Mouse (Mus musculus): ENCODE measurements around the gene Crp.

Crp gene

DNA sequence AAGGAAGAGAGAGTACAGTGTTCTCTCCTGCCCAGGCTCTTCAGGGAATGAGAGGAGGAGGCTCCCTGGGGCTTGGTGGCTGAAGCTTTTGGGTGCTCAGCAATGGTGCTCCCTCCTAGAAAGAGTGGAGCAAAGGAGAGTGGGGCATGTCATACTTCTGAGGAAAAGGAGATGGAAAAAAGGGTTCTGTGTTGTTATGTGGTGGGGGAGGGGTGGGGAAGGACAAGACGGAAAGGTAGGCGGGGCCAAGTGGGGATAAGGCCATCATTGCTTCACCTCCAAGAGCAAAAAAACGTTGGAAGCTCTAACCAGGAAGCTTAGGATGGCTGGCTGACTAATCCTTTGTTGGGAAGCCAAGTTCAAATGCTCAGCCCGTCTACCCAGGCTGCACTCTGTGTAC, 14.1 kb downstream of the Crp start:
- DNase-seq (ENCODE audit: low spot score in 2 of 2) = no peak

DNA sequence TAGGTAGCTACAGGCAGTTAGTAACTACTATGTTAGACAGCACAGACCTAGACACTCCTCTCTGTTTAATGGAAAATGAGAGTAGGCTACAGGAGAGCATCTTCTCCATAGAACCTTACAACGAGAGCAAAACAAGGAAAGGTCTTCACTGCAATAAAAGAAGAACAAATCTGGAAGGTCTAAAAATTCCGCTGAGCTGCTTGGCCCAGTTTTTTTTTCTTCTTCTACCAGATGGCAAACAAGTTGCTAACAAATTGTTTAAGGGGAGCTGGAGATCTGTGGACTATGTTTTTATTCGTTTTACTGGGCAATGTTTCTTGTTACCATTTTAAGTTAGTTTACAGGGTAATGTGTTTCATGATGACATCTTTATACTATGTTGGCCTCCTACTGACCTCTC, 53.4 kb downstream of the Crp start:
- no peak for DNase-seq (ENCODE audit: low spot score in 2 of 2)

DNA sequence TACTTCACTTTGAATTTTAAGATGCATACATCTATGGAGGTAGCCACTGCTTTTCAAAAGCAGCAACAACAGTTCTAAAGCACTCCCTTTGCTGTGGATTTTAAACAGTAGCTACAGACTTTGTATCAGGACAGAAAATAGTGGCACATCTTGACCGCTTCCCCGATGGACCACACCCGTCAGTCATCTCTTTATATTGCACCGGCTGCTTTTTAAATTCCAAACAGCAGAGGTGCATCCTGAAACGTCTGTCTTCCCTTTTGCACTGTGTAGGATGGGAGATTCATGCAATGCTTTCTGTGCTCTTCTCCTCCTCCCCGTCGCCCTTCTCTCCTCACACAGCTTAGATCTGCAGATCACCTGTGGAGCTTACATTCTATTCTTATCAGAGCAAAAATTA, 57.3 kb downstream of the Crp start:
- no peak for DNase-seq (ENCODE audit: low spot score in 2 of 2)

DNA sequence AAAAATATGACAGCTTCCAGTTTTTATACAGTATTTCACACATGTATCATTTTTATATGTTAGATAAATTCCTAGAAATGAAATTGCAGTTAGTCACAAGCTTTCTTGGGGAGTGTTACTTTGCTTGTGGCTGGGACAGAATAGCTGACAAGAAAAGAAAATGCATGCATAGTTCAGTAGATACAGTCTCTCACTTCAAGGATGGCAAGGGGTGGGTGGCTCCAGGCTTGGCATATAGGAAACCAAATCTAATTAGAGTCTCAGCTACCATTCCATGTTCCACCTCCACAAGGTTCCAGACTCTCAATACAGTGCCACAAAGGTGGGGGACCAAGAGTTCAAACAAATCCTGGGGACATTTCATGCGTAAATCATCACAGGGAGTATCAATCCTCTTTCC, 61.7 kb downstream of the Crp start:
- no peak for DNase-seq (ENCODE audit: low spot score in 2 of 2)

DNA sequence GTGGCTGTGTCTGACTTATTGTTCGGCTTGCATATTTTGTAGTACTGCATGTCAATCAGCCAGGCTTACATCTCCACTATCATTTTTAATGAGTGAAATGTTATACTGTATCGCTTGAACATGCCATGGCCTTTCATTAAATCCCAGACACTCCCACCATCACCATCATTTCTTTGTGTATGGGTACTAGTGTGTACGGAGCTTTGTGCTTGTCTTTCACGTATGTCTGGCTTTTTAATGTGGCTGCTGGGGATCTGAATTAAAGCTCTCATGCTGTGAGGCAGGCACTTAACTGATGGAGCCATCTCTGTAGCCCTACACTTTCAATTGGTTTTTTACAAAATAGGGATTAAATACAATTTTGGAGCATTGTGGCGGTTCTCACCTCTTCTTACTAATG, 81.3 kb downstream of the Crp start:
- DNase-seq (ENCODE audit: low spot score in 2 of 2) = no peak

DNA sequence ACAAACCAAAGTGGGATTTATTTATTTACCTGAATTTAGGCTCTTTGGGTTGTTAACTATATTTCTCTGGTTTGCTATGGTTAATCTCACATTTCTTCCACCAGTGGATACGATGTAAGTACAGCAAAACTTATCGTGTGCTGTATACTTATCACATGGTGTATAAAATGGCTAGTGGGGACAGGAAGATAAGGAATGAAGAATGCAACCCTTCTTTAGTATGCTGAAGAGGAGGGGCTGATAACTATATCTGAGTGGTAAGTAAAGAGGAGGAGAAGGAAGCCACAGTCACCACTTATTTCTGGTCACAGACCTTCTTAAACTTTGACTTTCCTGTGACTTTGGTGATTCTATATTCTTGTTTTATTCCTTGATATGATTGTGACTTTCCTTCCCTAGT, 87.5 kb downstream of the Crp start:
- no peak for DNase-seq (ENCODE audit: low spot score in 2 of 2)

DNA sequence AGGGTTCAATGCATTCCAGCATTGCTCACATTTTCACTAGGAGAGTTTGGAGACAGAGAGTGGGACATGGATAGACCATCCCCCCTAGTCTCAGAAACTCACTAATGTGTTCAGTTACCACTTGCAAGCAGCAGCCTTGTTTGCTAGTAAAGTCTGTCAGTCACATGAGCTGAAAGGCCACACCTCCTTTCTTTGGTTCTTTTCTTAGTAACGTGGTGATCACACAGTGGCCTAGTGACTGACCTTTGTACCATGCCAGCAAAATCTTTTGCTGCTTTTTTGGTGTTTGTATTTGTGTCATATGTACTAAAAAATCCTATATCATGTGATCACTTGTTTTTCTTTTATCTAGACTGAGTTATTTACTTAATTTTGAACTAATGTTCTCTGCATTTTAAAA, 88.0 kb downstream of the Crp start:
- no peak for DNase-seq (ENCODE audit: low spot score in 2 of 2)

DNA sequence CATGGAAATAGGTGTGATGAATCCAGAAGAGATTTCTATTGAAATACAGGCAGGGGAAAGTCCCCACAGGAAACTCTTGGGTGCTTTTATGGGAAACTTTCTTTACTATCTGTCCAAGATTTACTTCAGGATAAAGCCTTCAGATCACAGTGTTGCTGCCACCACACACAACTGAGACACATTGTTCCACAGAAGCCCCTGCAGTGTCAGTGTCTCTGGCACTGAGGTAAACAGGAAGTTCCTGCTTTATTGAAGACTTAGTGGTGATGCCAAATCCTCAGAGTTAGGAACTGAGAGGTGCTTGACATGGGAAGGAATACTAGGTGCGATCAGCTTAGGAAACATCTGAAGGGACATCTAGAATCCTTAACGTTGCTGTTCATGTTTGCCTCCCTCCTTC, 131.1 kb downstream of the Crp start:
- DNase-seq (ENCODE audit: low spot score in 2 of 2) = no peak

DNA sequence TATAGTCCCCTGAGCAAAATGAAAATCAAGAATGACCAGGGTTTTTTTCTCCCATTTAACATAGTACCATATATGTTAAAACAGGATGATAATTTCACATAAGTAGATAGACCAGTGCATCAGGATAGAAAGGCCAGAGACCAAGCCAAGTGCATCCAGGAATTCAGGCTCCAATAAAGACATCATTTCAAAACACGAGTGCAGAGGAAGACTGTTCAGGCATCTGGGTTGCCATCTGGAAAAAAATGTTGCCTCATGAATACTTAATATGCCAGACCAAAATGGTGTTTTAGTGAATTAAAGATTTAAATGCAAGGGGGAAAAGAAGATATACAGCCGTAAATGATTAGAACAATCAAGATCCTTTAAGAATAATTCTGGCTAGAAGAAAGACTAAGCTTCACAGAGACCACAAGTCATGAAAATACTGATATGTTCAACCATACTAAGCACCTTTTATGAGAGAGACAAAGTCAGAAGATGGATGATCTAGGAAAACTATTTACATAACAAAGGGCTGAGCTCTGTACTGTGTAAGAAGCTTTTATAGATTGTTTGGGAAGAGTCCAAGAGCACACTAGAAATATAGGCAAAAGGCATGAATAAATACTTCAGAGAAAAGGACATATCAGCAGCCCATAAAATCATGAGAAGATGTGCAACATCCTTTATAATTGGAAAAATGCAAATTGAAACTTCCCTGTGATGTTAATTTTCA, 149.3 kb downstream of the Crp start:
- no peak for DNase-seq (ENCODE audit: low spot score in 2 of 2)

DNA sequence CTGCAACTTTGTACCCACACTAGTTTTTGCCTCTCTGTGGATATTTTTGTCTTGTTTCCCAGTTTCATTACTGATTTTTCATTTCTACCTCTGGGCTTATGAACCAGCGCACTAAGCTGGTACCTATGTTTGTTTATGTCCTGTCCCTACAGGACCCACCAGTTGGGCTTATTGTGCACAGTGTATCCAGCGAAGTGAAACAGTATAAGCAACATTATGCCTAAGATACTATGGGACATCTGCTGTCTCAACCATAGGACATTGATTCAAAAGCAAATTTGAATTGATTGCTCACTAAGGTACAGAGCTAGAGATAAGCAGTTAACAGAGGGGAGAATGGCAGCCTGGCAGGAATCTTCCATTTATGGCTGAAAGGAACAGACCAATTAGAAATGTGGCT, 150.3 kb downstream of the Crp start:
- DNase-seq (ENCODE audit: low spot score in 2 of 2) = no peak

DNA sequence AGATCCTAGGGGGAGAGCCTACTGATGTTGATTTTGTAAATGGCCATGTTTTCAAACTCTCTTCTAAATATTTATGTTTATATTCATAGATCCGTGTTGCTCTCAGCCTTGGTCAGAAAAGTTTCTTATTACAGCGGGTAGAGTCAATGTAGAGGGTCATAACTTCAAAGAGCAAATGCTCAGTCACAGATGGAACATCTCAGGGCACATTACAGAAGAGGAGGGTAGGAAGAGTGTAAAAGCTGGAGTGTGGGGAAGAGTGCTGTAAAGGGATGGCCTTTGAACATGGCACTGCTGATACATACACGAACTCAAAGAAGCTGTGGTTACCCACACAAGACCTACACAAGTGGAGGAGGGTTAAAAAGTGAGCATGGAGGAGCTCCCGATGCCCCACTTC, 177.4 kb downstream of the Crp start:
- no peak for DNase-seq (ENCODE audit: low spot score in 2 of 2)

DNA sequence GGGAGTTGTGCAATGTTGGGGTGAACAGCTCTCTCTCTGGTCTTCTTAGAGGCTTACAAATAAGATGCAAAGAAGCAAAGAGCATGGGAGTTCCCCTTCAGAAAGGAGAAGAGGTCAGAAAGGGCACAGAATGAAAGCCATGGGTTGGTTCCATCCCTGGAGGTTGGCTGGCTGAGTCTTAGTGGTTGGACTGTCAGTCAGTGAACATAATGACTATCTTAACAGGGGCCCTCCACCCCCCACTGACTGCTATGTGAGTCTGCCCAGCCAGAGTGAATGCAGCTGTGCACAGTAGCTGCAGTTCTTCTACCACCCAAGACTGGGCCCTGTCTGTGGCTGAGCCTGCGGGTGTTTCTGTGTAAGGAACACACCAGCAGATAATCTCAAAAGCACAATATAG, 178.8 kb downstream of the Crp start:
- no peak for DNase-seq (ENCODE audit: low spot score in 2 of 2)
